Mouse (Mus musculus) kidney, postnatal 14 days (tissue): ENCODE data around the gene Itgb3.
"Not testable (repeated sequence)": the region's sequence is repeated elsewhere in the genome, so short reads cannot be mapped to it uniquely, and the experiment has no call there.

Source experiments
- DNase-seq: peaks from one replicate; pipeline ENCODE4 v3.0.0; 2022; ENCODE audit warnings: mixed read lengths

The Itgb3 gene

GRCm38 (mm10) chr11:104607491-104608245 is at the start of gene Itgb3:
Gene Itgb3, plus strand, starts transcription at chr11:104608000.
- peak; percentile 84 for DNase-seq

- no peak for DNase-seq
These were observed 49.7 kb upstream of the Itgb3 start for GRCm38 (mm10) chr11:104558065-104558464.

GRCm38 (mm10) chr11:104558651-104559403 is 49.0 kb upstream of the Itgb3 start:
- DNase-seq = no peak

GRCm38 (mm10) chr11:104560971-104561370 is 46.8 kb upstream of the Itgb3 start:
- no peak for DNase-seq

GRCm38 (mm10) chr11:104563496-104563895 is 44.3 kb upstream of the Itgb3 start:
- DNase-seq = no peak

- DNase-seq = no peak
These were observed 42.6 kb upstream of the Itgb3 start for GRCm38 (mm10) chr11:104565172-104565571.

GRCm38 (mm10) chr11:104566097-104566496 is 41.7 kb upstream of the Itgb3 start:
- DNase-seq = no peak

GRCm38 (mm10) chr11:104566796-104567195 is 41.0 kb upstream of the Itgb3 start:
- no peak for DNase-seq

GRCm38 (mm10) chr11:104567736-104568135 is 40.1 kb upstream of the Itgb3 start:
- no peak for DNase-seq

GRCm38 (mm10) chr11:104568326-104568725 is 39.5 kb upstream of the Itgb3 start:
- no peak for DNase-seq

GRCm38 (mm10) chr11:104570515-104570914 is 37.3 kb upstream of the Itgb3 start:
- not testable (repeated sequence) for DNase-seq

- peak; percentile 34 for DNase-seq
These were observed 36.4 kb upstream of the Itgb3 start for GRCm38 (mm10) chr11:104571373-104571772.

- no peak for DNase-seq
These were observed 35.7 kb upstream of the Itgb3 start for GRCm38 (mm10) chr11:104572091-104572490.

GRCm38 (mm10) chr11:104572566-104572965 is 35.2 kb upstream of the Itgb3 start:
- DNase-seq = no peak

GRCm38 (mm10) chr11:104576772-104577612 is 30.8 kb upstream of the Itgb3 start:
- no peak for DNase-seq

GRCm38 (mm10) chr11:104578074-104578473 is 29.7 kb upstream of the Itgb3 start:
- no peak for DNase-seq

- no peak for DNase-seq
These were observed 28.7 kb upstream of the Itgb3 start for GRCm38 (mm10) chr11:104579084-104579483.

GRCm38 (mm10) chr11:104579575-104579974 is 28.2 kb upstream of the Itgb3 start:
- no peak for DNase-seq

- DNase-seq = no peak
These were observed 27.7 kb upstream of the Itgb3 start for GRCm38 (mm10) chr11:104580091-104580490.

- no peak for DNase-seq
These were observed 27.2 kb upstream of the Itgb3 start for GRCm38 (mm10) chr11:104580606-104581005.

- DNase-seq = no peak
These were observed 26.1 kb upstream of the Itgb3 start for GRCm38 (mm10) chr11:104581446-104582307.

- no peak for DNase-seq
These were observed 25.5 kb upstream of the Itgb3 start for GRCm38 (mm10) chr11:104582308-104582606.
